Mouse (Mus musculus): ENCODE results near the gene Col11a2. TPM values are rescaled to one million over a fixed set of nuclear protein-coding genes. Genes with fewer than 3 reads are reported as not detected.

Gene Col11a2
- total RNA-seq, 2 experiments from 2014 or later: 16.6 to 22.6 TPM

- intact Hi-C loops (cut with DNase I): loop anchor here (5.0 kb wide), 1 partner anchor 67 kb away; the partner anchor contains the start of genes Rps18 and Vps52
- peak; percentile 83 to 88 for DNase-seq (ENCODE audit: low spot score in 2 of 2)
Measured at GRCm38 (mm10) chr17:34024317-34024821, 14.9 kb upstream of the Col11a2 start, which contains the start of gene Ring1. Ring1 (minus strand) TSS chr17:34024680.

DNA sequence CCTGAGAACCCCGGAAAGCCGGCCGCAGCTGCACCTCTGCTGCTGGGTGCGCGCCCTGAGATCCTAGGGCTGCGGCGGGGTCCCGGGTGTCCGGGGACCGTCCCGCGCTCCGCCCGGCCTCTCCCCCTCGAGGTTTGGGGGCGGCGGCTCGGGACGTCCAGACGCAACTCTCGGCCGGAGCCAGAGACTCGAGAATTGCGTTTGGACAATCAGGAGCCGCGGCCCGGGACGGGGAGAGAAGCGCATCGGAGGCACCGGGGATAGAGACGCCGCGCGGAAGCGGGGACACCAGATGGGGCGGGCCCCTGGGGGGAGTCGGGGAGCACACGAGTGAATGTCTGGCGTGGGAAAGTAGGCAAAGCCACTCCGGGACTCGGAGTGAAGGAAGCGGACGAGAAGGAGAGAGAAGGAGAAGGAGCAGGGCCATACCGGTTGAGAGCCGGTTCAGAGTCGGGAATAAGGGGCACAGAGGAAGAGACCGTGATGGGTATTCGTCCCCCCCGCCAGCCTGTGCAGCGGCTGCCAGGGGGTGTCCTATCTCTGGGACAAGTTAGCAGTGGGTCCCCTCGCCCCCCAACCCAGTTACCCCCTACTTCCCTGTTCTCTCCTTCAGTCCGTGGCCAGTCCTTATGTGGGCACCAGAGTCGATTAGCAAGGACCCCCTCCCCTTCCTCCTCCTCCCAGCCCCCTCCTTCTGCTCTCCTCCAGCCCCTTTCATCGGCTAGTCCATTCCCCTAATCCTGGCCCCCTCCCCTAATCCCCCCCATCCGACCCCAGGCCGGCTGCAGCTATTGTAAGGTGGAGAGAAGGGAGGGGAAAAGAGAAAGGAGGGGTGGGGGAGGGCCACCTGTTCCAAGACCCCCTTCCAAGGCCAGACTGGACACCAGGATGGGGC, 14.1 kb upstream of the Col11a2 start:
- no peak for DNase-seq (ENCODE audit: low spot score in 2 of 2)
- intact Hi-C loops (cut with DNase I): loop anchor here (5.0 kb wide), 1 partner anchor 68 kb away; the partner anchor contains the start of genes Rps18 and Vps52

DNA sequence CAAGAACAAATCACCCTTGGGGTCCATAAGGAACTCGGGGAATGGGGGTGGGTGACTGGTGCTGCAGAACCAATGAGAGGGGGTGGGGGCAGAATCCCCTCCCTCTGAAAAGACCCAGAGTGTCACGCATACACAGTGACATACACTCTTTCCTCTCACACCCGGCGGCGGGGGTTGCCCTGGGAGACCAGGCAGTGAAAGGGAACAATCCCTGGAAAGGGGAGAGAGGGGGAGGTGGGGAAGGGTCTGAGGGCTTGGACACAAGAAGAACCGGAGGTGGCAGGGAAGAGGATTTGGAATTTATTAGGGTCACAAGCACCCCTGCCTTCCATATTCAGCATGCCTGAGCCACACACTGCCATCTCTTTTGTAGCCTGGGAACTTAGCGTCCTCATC, 13.5 kb upstream of the Col11a2 start:
- intact Hi-C loops (cut with DNase I): no loop called here
- DNase-seq (ENCODE audit: low spot score in 2 of 2): no peak

DNA sequence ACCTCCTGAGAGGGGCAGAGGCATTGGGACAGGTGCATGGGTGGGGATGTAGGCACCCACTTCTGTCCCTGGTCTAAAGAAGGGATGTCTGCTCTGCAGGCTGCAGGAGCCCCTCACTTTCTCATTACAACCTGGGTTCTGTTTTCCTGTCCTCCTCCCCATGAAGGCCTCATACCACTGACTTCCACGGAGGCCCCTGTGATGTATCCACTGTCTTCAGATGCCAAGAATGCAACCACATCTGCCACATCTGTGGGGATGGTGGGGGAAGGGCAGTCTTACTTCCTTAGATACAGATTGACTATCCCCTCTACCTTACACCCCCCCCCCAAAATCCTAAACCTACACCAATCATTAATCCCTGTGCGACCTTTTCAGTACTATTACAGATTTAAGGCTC, 13.0 kb upstream of the Col11a2 start:
- DNase-seq (ENCODE audit: low spot score in 2 of 2): no peak

DNA sequence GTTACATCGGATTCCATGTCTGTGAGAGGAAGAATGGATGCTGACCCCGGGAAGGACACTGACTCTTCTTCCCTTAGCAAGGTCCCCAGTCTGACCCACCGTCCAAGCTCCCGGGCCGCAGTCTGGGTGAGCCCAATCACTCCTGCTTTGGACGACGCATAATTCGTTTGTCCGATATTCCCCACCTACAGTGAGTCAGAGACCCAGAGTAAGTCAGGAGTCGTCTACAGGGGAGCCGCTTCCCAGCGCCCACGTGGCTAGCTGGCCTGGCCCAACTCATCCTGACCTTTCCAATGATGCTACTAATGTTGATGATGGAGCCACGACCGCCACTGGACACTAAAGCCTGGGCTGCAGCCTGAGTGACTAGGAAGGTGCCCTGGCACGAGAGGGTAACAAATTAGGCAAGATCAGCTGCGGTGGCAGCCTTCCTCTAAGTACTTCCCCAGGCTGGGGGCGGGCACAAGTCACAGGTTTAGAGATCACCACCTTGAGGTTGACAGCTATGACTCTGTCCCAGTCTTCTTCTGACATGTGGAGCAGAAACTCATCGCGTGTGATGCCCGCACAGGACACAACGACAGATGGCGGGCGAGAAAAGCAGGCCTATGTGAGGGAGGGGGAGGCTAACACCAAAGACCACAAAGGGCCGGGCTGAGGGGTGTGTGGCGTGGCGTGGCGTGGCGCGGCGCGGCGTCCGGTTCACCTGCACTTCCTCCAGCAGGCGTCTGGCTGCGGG, 12.2 kb upstream of the Col11a2 start:
- intact Hi-C loops (cut with DNase I): no loop called here
- no peak for DNase-seq (ENCODE audit: low spot score in 2 of 2)

More for the DNA sequence above, 13.0 kb upstream of the Col11a2 start:
- intact Hi-C loops (cut with DNase I): no loop called here

GRCm38 (mm10) chr17:34027656-34028223, 11.5 kb upstream of the Col11a2 start, which contains the start of gene H2-Ke6:
H2-Ke6 (minus strand) TSS chr17:34028060.
- DNase-seq (ENCODE audit: low spot score in 2 of 2): peak; percentile 90 to 93
- intact Hi-C loops (cut with DNase I): no loop called here

DNA sequence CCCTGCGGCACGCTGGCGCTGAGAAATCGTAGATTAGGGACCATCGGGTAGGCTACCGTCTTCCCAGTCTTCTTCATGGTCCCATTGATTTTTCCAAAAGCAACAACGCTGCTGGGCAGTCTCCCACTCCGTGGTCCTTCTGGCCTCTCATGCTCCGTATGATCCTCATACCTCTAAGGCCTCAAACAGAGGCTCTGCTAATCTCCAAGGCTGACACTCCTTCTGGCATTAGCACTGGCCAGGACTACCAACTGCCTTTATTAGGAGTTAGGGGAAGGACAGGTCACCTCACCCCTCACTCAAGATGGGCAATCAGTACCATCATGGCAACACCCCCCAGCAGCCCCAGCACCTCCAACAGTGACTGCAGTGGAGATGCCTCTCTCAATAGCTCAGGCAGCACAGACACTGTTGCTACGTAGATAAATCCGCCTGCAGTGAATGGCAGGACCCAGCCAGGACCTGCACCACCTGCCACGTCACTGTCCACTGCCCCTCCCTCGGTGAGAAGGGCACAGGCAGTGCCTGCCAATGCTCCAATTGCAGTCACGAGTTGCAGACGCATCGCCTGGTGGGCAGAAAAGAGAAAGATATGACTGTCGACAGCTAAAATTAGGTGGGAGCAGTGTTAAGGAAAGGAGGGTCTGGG, 10.6 kb upstream of the Col11a2 start:
- DNase-seq (ENCODE audit: low spot score in 2 of 2): no peak

DNA sequence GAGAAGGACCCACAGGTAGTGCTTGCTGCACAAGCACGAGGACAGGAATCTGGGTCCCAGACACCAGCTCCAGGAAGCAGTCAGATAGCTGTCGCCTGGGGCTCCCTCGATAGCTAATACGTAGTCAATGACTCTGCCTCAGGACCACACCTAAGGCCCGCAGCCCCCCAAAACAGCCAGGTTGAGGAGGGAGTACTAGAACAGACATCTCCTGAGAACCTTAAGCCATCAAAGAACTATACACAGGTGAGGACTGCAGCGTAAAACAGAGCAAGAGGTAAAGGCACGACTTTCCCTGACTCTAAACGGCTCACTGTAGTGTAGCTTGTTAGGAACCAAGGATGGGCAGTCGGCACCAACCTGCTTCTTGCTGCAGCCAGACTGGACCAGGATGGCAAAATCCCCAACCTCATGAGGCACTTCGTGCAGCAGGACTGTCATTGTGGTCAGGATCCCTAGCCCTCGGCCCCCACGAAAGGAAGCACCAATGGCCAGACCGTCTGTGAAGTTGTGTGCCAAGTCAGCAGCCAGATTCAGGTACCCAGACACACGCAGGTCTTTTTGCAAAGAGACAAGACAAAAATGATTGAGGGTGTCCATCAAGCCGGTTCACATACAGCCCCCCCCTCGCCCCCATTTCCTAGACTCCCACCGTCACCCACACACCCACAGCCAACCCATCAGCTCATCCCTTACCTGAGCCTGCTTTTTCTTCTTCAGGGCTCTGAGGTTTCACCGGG, 9.9 kb upstream of the Col11a2 start:
- no peak for DNase-seq (ENCODE audit: low spot score in 2 of 2)
- intact Hi-C loops (cut with DNase I): no loop called here

More for the DNA sequence above, 10.6 kb upstream of the Col11a2 start:
- intact Hi-C loops (cut with DNase I): no loop called here

DNA sequence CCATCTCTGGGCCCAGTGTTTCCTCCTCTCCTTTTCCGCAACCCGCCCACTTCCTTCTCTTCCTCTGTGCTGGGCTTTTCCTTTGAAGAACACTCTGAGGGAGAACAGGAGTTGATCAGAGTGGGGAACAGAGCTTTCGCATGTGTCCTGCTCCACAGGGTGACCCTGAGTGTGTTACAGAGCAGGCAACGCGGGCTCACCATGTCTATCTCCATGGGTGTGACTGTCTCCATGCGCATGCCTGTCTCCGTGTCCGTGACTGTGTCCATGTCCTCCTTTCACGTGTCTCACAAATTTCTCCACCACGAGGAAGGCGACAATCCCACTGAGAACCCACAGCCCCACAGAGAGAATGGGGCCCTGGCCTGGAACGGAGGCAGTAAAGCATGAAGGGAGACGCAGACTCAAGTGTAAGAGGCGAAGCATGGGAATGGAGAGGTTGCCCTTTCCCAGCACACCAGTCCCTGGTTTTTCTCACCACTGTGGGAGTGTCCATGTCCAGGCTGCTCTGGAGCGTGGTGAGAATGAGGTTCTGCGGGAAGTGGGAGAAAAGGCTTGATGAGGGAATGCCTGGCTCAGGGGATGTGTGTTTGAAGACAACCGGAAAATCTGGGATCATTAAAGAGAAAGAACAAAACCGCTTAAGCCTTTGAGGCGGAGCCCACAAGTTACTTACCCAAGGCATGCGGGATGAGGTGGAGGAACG, 9.2 kb upstream of the Col11a2 start:
- DNase-seq (ENCODE audit: low spot score in 2 of 2): no peak
- intact Hi-C loops (cut with DNase I): loop anchor here (10.0 kb wide), 1 partner anchor 575 kb away; the partner anchor contains the start of genes Agpat1 and Rnf5

GRCm38 (mm10) chr17:34030861-34031326, 8.3 kb upstream of the Col11a2 start:
- DNase-seq (ENCODE audit: low spot score in 2 of 2): peak in 1 of 2 experiments; percentile 26
- intact Hi-C loops (cut with DNase I): loop anchor here (10.0 kb wide), 1 partner anchor 574 kb away; the partner anchor contains the start of genes Agpat1 and Rnf5

- intact Hi-C loops (cut with DNase I): loop anchor here (10.0 kb wide), 1 partner anchor 573 kb away; the partner anchor contains the start of genes Agpat1 and Rnf5
- DNase-seq (ENCODE audit: low spot score in 2 of 2): peak; percentile 98 to 99
Measured at GRCm38 (mm10) chr17:34031465-34032173, 7.6 kb upstream of the Col11a2 start, which contains the start of the genes Slc39a7 and Rxrb. Slc39a7 (minus strand) TSS chr17:34031682. Rxrb (plus strand) TSS chr17:34031812.

DNA sequence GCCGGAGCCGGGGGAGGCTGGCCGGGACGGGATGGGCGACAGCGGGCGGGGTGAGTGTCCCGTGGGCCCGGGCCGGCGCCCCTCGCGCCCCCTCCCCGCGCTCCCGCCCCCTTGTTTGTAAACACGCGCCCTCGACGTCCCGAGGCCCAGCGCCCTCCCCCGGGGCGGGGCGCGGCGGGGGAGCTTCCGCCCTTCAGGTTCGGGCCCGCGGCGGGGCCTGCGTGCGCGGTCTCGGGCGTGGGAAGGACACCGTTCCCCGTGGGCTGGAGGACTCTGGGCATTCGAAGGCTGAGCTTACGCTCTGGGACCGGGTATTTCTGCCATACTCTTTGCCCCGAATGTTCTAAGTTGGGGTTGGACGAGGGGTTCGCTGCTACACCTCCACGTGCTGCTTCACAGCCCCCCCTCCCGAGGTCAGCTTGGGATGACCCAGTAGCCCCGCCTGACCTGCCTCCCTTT, 7.0 kb upstream of the Col11a2 start:
- intact Hi-C loops (cut with DNase I): loop anchor here (10.0 kb wide), 1 partner anchor 573 kb away; the partner anchor contains the start of genes Agpat1 and Rnf5
- peak in 1 of 2 experiments; percentile 53 for DNase-seq (ENCODE audit: low spot score in 2 of 2)

DNA sequence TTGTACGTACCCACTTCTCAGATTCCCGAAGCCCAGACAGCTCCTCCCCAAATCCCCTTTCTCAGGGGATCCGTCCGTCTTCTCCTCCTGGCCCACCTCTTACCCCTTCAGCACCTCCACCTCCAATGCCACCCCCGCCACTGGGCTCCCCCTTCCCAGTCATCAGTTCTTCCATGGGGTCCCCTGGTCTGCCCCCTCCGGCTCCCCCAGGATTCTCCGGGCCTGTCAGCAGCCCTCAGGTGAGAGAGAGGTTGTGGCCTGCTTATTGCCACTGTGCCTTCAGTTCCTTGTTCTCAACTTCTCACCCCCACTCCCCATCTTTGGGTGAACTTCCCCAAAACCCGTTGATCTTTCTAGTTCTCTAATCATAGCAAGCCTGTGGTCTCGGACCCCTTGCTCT, 6.4 kb upstream of the Col11a2 start:
- intact Hi-C loops (cut with DNase I): loop anchor here (10.0 kb wide), 1 partner anchor 572 kb away; the partner anchor contains the start of genes Agpat1 and Rnf5
- DNase-seq (ENCODE audit: low spot score in 2 of 2): no peak

- no peak for DNase-seq (ENCODE audit: low spot score in 2 of 2)
- intact Hi-C loops (cut with DNase I): loop anchor here (10.0 kb wide), 1 partner anchor 571 kb away; the partner anchor contains the start of genes Agpat1 and Rnf5
Measured at GRCm38 (mm10) chr17:34033441-34033840, 5.8 kb upstream of the Col11a2 start.

GRCm38 (mm10) chr17:34034064-34034463, 5.2 kb upstream of the Col11a2 start:
- peak; percentile 73 to 78 for DNase-seq (ENCODE audit: low spot score in 2 of 2)
- intact Hi-C loops (cut with DNase I): loop anchor here (10.0 kb wide), 1 partner anchor 571 kb away; the partner anchor contains the start of genes Agpat1 and Rnf5

- intact Hi-C loops (cut with DNase I): loop anchor here (5.0 to 10.0 kb wide), 2 partner anchors 82 to 569 kb away; partner anchors contain the start of genes Agpat1, H2-DMa and Rnf5
- no peak for DNase-seq (ENCODE audit: low spot score in 2 of 2)
Measured at GRCm38 (mm10) chr17:34035517-34035916, 3.7 kb upstream of the Col11a2 start.
